Mouse (Mus musculus) midbrain, embryonic 16.5 days (tissue): ENCODE measurements around the gene Abo. TPM values are rescaled to one million over a fixed set of nuclear protein-coding genes. Genes with fewer than 3 reads are reported as not detected.

Experiments used
- ATAC-seq: fragments of 200-750 bp; cut with Nextera tagmentation; 2 replicates; pipeline ENCODE4 v1.8.0; 2017; ENCODE audit warnings: moderate TSS enrichment
- H3K27ac ChIP-seq: fragments of 300-500 bp; sonication (generic); 2 replicates; pipeline ENCODE4 v1.5.1; 2014; ENCODE audit warnings: mild to moderate bottlenecking, low read length, mixed read lengths
- H3K27me3 ChIP-seq: fragments of 300-500 bp; sonication (generic); 2 replicates; pipeline ENCODE4 v1.6.1; 2014; ENCODE audit warnings: low read depth, low read length, mixed read lengths; ENCODE audit not compliant: control insufficient read depth, insufficient read depth
- H3K36me3 ChIP-seq: fragments of 300-500 bp; sonication (generic); 2 replicates; pipeline ENCODE4 v1.6.1; 2014; ENCODE audit warnings: mild to moderate bottlenecking, low read length, moderate library complexity, mixed read lengths; ENCODE audit not compliant: control insufficient read depth, insufficient read depth
- H3K4me1 ChIP-seq: fragments of 300-500 bp; sonication (generic); 2 replicates; pipeline ENCODE4 v1.6.1; 2014; ENCODE audit warnings: mild to moderate bottlenecking, low read length, mixed read lengths; ENCODE audit not compliant: control insufficient read depth, insufficient read depth
- H3K4me2 ChIP-seq: fragments of 300-500 bp; sonication (generic); 2 replicates; pipeline ENCODE4 v1.6.1; 2014; ENCODE audit warnings: mild to moderate bottlenecking, low read length, mixed read lengths
- H3K4me3 ChIP-seq: fragments of 300-500 bp; sonication (generic); 2 replicates; pipeline ENCODE4 v1.5.1; 2014; ENCODE audit warnings: low read depth, mild to moderate bottlenecking, low read length, moderate library complexity, mixed read lengths
- H3K9ac ChIP-seq: fragments of 300-500 bp; sonication (generic); 2 replicates; pipeline ENCODE4 v1.6.1; 2014; ENCODE audit warnings: low read depth, low read length, mixed read lengths
- H3K9me3 ChIP-seq: fragments of 300-500 bp; sonication (generic); replicated peaks from 2 replicates; pipeline ENCODE4 v1.6.1; 2014; ENCODE audit warnings: mild to moderate bottlenecking, low read length, mixed read lengths; ENCODE audit not compliant: control insufficient read depth, poor library complexity, severe bottlenecking
- WGBS: fragments of 180-500 bp; shearing (Covaris S2); extraction: QIAGEN DNeasy Blood & Tissue Kit; methylation state at CpG from one replicate; pipeline ENCODE4 v1.1.7; 2014; 5-methylcytosine and 5-hydroxymethylcytosine counted together
- polyA plus RNA-seq: library from polyadenylated mRNA; unstranded; fragments of >200 nt; fragmentation: Nextera tagmentation; extraction: Ambion mirVana; gene quantifications from 2 replicates; pipeline ENCODE4 v1.2.1, GENCODE M21; 2015

Gene Abo
- polyA plus RNA-seq, 1 experiment from 2014 or later: not detected

DNA sequence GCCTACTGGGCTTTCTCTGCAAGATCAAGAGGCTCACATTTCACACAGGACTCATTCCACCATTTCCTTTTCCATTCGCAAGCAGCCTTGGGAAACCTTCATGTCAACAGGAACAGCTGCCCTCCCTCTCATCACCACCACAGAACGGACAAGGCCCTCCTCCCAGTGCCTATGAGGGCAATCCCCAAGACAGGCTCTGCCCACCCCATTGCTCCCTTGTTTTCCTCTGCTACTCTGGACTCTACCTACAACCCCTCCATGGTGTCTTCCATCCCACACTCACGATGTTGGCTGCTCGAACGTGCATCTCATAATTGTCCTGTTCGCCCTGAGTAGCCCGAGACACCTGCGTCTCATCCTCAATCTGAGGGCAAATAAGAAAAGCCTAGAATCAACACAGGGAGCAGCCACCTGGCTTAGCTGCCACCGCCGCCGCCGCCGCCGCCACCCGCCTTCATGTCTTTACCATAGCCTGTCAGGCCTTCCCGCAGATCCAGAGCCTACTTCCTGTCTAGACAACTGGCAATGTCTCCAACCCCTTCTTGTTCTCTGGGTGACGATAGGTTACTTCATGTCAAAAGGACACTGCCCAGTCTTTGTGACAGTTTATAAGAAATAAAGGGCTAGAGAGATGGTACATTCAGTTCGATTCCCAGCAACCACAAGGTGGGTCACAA, 44.1 kb upstream of the Abo start:
- 89% methylated on average over 18 of the region's 18 CpGs for WGBS
- Histone ChIP-seq H3K4me2 (peak overlapping the region; percentile 78), H3K9ac (peak overlapping the region; percentile 59), H3K36me3 (peaks cover 41% of the 10 kb centered on the region), H3K9me3 (no peaks in the 10 kb centered on the region), H3K4me3 (peak overlapping the region; percentile 84; the same call in 1 of the 2 replicates), H3K27ac (no peak overlapping the region), H3K4me1 (peaks cover 27% of the 10 kb centered on the region), H3K27me3 (no peaks in the 10 kb centered on the region)
- no peak for ATAC-seq

- Histone ChIP-seq H3K9me3 (no peaks in the 10 kb centered on the region), H3K9ac (no peak overlapping the region), H3K4me2 (no peak overlapping the region), H3K4me3 (no peak overlapping the region), H3K27me3 (no peaks in the 10 kb centered on the region), H3K4me1 (peaks cover 30% of the 10 kb centered on the region), H3K36me3 (peaks cover 24% of the 10 kb centered on the region), H3K27ac (no peak overlapping the region)
- no peak for ATAC-seq
- WGBS: 54% methylated on average over 4 of the region's 4 CpGs
Measured at GRCm38 (mm10) chr2:26907109-26907508, 42.3 kb upstream of the Abo start.

GRCm38 (mm10) chr2:26906431-26906830, 41.7 kb upstream of the Abo start:
- Histone ChIP-seq H3K9ac (no peak overlapping the region), H3K36me3 (peaks cover 21% of the 10 kb centered on the region), H3K4me2 (no peak overlapping the region), H3K4me3 (no peak overlapping the region), H3K27ac (no peak overlapping the region), H3K27me3 (no peaks in the 10 kb centered on the region), H3K9me3 (no peaks in the 10 kb centered on the region), H3K4me1 (peaks cover 30% of the 10 kb centered on the region)
- 92% methylated on average over 3 of the region's 3 CpGs for WGBS
- no peak for ATAC-seq

DNA sequence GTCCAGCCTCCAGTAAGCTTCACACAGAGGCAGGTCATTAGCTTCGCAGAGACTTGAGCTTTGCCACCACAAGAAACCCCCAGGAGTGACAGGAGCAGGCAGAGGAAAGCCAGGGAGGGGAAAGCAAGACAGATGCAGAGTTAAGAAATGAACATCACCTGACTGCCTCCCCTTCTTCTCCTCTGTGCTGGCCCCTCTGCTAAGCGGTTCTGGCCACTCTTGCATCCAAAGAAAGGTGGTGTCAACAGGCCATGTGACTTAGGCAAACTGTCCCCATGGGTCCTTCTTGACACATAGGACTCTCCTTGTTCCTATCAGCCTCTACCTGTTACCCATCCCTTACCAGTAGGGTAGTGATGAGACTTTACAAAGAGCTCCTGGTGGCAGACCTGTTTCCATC, 41.2 kb upstream of the Abo start:
- WGBS: 100% methylated on average over 2 of the region's 2 CpGs
- H3K9me3 ChIP-seq: no peaks in the 10 kb centered on the region
- no peak for ATAC-seq
- H3K4me2 ChIP-seq: no peak overlapping the region
- H3K4me3 ChIP-seq: no peak overlapping the region
- H3K27me3 ChIP-seq: no peaks in the 10 kb centered on the region
- peaks cover 35% of the 10 kb centered on the region for H3K4me1 ChIP-seq
- H3K36me3 ChIP-seq: peaks cover 21% of the 10 kb centered on the region
- H3K27ac ChIP-seq: no peak overlapping the region
- H3K9ac ChIP-seq: no peak overlapping the region

DNA sequence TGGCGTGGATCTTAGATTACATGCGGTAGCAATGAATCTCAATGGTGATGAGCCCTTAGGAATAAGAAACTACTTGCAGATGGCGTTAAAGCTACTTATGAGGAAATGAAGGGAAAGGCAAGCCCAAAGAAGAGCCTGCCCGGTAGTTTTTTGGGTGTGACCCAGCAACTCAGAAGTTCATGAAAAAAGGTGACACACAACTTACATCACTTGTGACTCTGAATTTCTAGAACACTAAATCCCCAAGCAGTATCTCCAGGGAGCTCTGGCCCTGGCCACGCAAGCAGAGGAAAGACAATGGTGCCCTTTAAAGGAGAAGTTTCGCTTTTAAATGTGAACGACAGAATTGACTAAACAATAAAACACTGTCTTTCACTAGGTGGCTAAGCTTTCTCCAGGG, 38.5 kb upstream of the Abo start:
- no peak for ATAC-seq
- Histone ChIP-seq H3K4me3 (peak overlapping the region; percentile 76), H3K9ac (peak overlapping the region; percentile 72), H3K27me3 (no peaks in the 10 kb centered on the region), H3K36me3 (peaks cover 32% of the 10 kb centered on the region), H3K27ac (peak overlapping the region; percentile 86), H3K9me3 (no peaks in the 10 kb centered on the region), H3K4me2 (peak overlapping the region; percentile 72), H3K4me1 (peaks cover 21% of the 10 kb centered on the region)
- 7% methylated on average over 7 of the region's 7 CpGs for WGBS

DNA sequence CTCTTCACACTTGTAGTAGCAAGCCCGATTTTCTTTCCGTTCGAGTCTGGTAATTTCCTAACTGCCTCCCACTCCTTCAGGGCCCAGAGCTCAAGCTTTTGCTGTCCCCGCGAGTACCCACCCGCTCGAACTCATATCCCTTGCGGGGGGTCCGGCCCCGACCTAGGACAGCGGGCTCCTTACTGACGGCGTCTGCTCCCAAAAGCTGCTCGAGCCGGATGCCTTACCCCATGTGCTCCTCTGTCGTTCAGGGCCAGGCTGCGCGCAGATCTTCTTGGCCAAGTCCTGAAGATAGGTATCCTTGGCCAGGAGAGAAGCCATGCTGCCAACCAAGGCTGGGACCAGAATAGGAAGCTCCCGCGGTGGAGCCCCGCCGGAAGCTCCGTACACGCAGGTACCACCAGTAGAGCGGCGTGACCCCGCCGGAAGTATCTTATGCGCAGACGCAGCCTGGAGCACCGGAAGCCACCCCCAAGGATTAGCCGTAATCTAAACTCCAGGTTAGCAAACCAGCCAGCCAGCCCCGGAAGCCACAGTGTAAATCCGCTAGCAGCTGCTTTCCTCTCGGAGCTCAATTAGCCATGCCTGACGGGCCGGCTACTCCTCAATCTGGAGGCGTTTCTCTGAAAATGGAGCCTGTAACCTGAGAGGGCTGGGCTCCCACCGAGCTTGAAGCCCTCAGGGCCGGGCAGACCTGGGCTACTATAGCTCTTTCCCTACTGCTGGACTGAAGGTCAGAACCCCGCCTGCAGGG, 37.9 kb upstream of the Abo start, which contains the start of gene Surf6:
TSS of gene Surf6 (minus strand) at position 413 of the 754 bp plus-strand sequence.
- WGBS: under 1% methylated on average over 41 of the region's 41 CpGs
- peak; percentile 96 for ATAC-seq
- no peaks in the 10 kb centered on the region for H3K9me3 ChIP-seq
- H3K4me2 ChIP-seq: peak within 1 kb of the TSS; percentile 72
- peaks cover 21% of the 10 kb centered on the region for H3K4me1 ChIP-seq
- no peaks in the 10 kb centered on the region for H3K27me3 ChIP-seq
- H3K4me3 ChIP-seq: peak within 1 kb of the TSS; percentile 76
- H3K27ac ChIP-seq: peak within 1 kb of the TSS; percentile 86
- peak within 1 kb of the TSS; percentile 73 for H3K9ac ChIP-seq
- H3K36me3 ChIP-seq: peaks cover 34% of the 10 kb centered on the region

- Histone ChIP-seq H3K4me1 (peaks cover 21% of the 10 kb centered on the region), H3K27ac (no peak overlapping the region), H3K27me3 (no peaks in the 10 kb centered on the region), H3K4me3 (peak overlapping the region; percentile 76), H3K9ac (peak overlapping the region; percentile 73), H3K9me3 (no peaks in the 10 kb centered on the region), H3K36me3 (peaks cover 32% of the 10 kb centered on the region), H3K4me2 (peak overlapping the region; percentile 72)
- 15% methylated on average over 7 of the region's 7 CpGs for WGBS
- ATAC-seq: no peak
Measured at GRCm38 (mm10) chr2:26901834-26902400, 37.1 kb upstream of the Abo start.

- no peak overlapping the region for H3K4me2 ChIP-seq
- H3K27me3 ChIP-seq: no peaks in the 10 kb centered on the region
- peaks cover 21% of the 10 kb centered on the region for H3K4me1 ChIP-seq
- H3K9ac ChIP-seq: no peak overlapping the region
- no peaks in the 10 kb centered on the region for H3K9me3 ChIP-seq
- 88% methylated on average over 1 of the region's 1 CpGs for WGBS
- peaks cover 27% of the 10 kb centered on the region for H3K36me3 ChIP-seq
- no peak overlapping the region for H3K4me3 ChIP-seq
- ATAC-seq: no peak
- no peak overlapping the region for H3K27ac ChIP-seq
Measured at GRCm38 (mm10) chr2:26900731-26901130, 36.0 kb upstream of the Abo start.

- Histone ChIP-seq H3K4me3 (no peak overlapping the region), H3K27ac (no peak overlapping the region), H3K36me3 (peaks cover 42% of the 10 kb centered on the region), H3K9ac (no peak overlapping the region), H3K4me1 (peaks cover 1% of the 10 kb centered on the region; the same call in 1 of the 2 replicates), H3K27me3 (no peaks in the 10 kb centered on the region), H3K9me3 (no peaks in the 10 kb centered on the region), H3K4me2 (no peak overlapping the region)
- ATAC-seq: no peak
- WGBS: 90% methylated on average over 4 of the region's 4 CpGs
Measured at GRCm38 (mm10) chr2:26895898-26896297, 31.1 kb upstream of the Abo start.
